12 mouse cellular contexts compared by ENCODE assay signal in genomic region chr10:81300352-81300907, GRCm38 (mm10). TPM values are rescaled to one million over a fixed set of nuclear protein-coding genes. Genes with fewer than 3 reads are reported as not detected.
DNase-seq lines count a peak whose midpoint lies in the region; ATAC-seq and TF ChIP-seq lines count a peak whose summit lies in the region.
"Had no signal": no experiment of that assay in that cellular context is flagged by ENCODE, and none has a peak within 500 bp of the region (broad histone marks: within the 10 kb centered on the region; RNA-seq: fewer than 3 reads in every experiment).

No protein-coding gene starts in this region.

- intact Hi-C loops in gastrocnemius, postnatal 36 days (cut with DNase I), result no loop called here

- H3K4me2 ChIP-seq in heart, embryonic 16.5 days (ENCODE audit: low read depth, low read length), result no peak overlapping the region
- H3K4me2 ChIP-seq in CH12.LX (ENCODE audit: insufficient read depth, low read depth, poor library complexity, severe bottlenecking), result no peak overlapping the region; the same call in 1 of the 2 replicates
- no peak overlapping the region for H3K4me2 ChIP-seq in intestine, embryonic 15.5 days (replicated peaks)
- H3K4me2 ChIP-seq in liver, embryonic 11.5 days, result peak overlapping the region; percentile 39
- H3K4me2 ChIP-seq: neural tube, embryonic 12.5 days had no signal

- in situ Hi-C loops in CH12.LX (cut with MboI; ENCODE audit: low pct_ligation_motif_present, low pct_unique_long_range_greater_than_20kb, low sequenced_read_pairs), result no loop called here

- TF ChIP-seq RAD21 in CH12.LX (IDR thresholded peaks at IDR 0.05; ENCODE audit: low read depth, low read length), result no peak

- no peak for DNase-seq in heart, adult 9 months (ENCODE audit: low spot score in 2 of 2)
- DNase-seq in CH12.LX (ENCODE audit: extremely low read depth), result no peak
- DNase-seq in liver, embryonic 11.5 days (ENCODE audit: low spot score), result no peak
- no peak for DNase-seq in right cerebral cortex, adult 2 months (ENCODE audit: low spot score in 2 of 2)
- no peak for DNase-seq in gastrocnemius, postnatal 36 days
- no peak for DNase-seq in adrenal gland, adult 18-20 months (ENCODE audit: low spot score in 2 of 2)
- DNase-seq: right cerebral cortex, postnatal 14 days had no signal

- TF ChIP-seq CTCF in CH12.LX (conservative IDR thresholded peaks at IDR 0.05 in 1 of 2, IDR thresholded peaks at IDR 0.05 in 1 of 2; ENCODE audit: low read depth in 2 of 2, low read length in 2 of 2), result no peak

- peaks cover 59% of the 10 kb centered on the region for H3K79me2 ChIP-seq in CH12.LX (replicated peaks; ENCODE audit: control insufficient read depth, extremely low read depth, insufficient read depth, poor library complexity, severe bottlenecking)

- 73% methylated on average over 9 of the region's 9 CpGs for WGBS in heart, embryonic 16.5 days
- WGBS in intestine, embryonic 15.5 days, result 73% methylated on average over 9 of the region's 9 CpGs
- 76% methylated on average over 9 of the region's 9 CpGs for WGBS in liver, embryonic 11.5 days

- TF ChIP-seq POLR2A in CH12.LX (IDR thresholded peaks at IDR 0.05; ENCODE audit: low read depth, low read length), result no peak

- H3K9me3 ChIP-seq in heart, embryonic 16.5 days (replicated peaks; ENCODE audit: control insufficient read depth, low read length), result no peaks in the 10 kb centered on the region
- H3K9me3 ChIP-seq in CH12.LX (replicated peaks; ENCODE audit: low read length), result no peaks in the 10 kb centered on the region
- no peaks in the 10 kb centered on the region for H3K9me3 ChIP-seq in intestine, embryonic 15.5 days
- H3K9me3 ChIP-seq in liver, embryonic 11.5 days (ENCODE audit: control insufficient read depth, low read length), result no peaks in the 10 kb centered on the region
- H3K9me3 ChIP-seq: neural tube, embryonic 12.5 days had no signal

- 0 out of 2 replicates have a peak overlapping the region, but pooled peaks have one; percentile 26 for H3K9ac ChIP-seq in heart, embryonic 16.5 days (ENCODE audit: low read length)
- no peak overlapping the region for H3K9ac ChIP-seq in CH12.LX (ENCODE audit: insufficient read depth, low read depth)
- H3K9ac ChIP-seq in intestine, embryonic 15.5 days, result 0 out of 2 replicates have a peak overlapping the region, but pooled peaks have one; percentile 8
- H3K9ac ChIP-seq in liver, embryonic 11.5 days (ENCODE audit: low read depth, low read length), result no peak overlapping the region
- H3K9ac ChIP-seq: neural tube, embryonic 12.5 days had no signal

- dilution Hi-C loops in CH12.LX (cut with MboI; ENCODE audit: extremely low pct_ligation_motif_present, extremely low pct_unique_long_range_greater_than_20kb, low sequenced_read_pairs), result no loop called here

- TF ChIP-seq EP300 in CH12.LX (IDR thresholded peaks at IDR 0.05; ENCODE audit: low read length), result no peak

- H3K36me3 ChIP-seq in heart, embryonic 16.5 days (ENCODE audit: control insufficient read depth, insufficient read depth), result no peaks in the 10 kb centered on the region
- H3K36me3 ChIP-seq in CH12.LX (replicated peaks in 1 of 2; ENCODE audit: control insufficient read depth in 1 of 2, insufficient read depth in 1 of 2, low read length in 1 of 2), result peaks cover 3 to 27% of the 10 kb centered on the region in 2 experiments
- H3K36me3 ChIP-seq in intestine, embryonic 15.5 days, result no peaks in the 10 kb centered on the region; the same call in 1 of the 2 replicates
- peaks cover 5% of the 10 kb centered on the region; the same call in 1 of the 2 replicates for H3K36me3 ChIP-seq in liver, embryonic 11.5 days (ENCODE audit: control insufficient read depth, insufficient read depth, low read length)

- peaks cover 69% of the 10 kb centered on the region for H3K4me1 ChIP-seq in heart, embryonic 16.5 days (ENCODE audit: control insufficient read depth, insufficient read depth, low read length)
- H3K4me1 ChIP-seq in CH12.LX (ENCODE audit: control insufficient read depth in 1 of 2, insufficient read depth in 2 of 2), result peaks cover 75 to 97% of the 10 kb centered on the region in 2 experiments
- H3K4me1 ChIP-seq in intestine, embryonic 15.5 days (replicated peaks), result peaks cover 65% of the 10 kb centered on the region
- peaks cover 84% of the 10 kb centered on the region for H3K4me1 ChIP-seq in liver, embryonic 11.5 days (replicated peaks; ENCODE audit: control insufficient read depth, insufficient read depth, low read length)

- ATAC-seq in heart, embryonic 16.5 days (replicated peaks; ENCODE audit: extremely low read depth, insufficient read depth, low FRiP score), result no peak
- ATAC-seq in intestine, embryonic 15.5 days, result no peak
- ATAC-seq in liver, embryonic 11.5 days (replicated peaks; ENCODE audit: low FRiP score), result no peak
- ATAC-seq: CD4-positive, CD25-positive, alpha-beta regulatory T cell, adult 4 months; forebrain, embryonic 16.5 days had no signal

- no peak overlapping the region for H3K27ac ChIP-seq in heart, embryonic 16.5 days (ENCODE audit: low read length)
- H3K27ac ChIP-seq in CH12.LX (ENCODE audit: insufficient read depth, low read depth), result peak overlapping the region; percentile 87
- 0 out of 2 replicates have a peak overlapping the region, but pooled peaks have one; percentile 11 for H3K27ac ChIP-seq in intestine, embryonic 15.5 days
- H3K27ac ChIP-seq in liver, embryonic 11.5 days (ENCODE audit: low read depth, low read length), result peak overlapping the region; percentile 80
- H3K27ac ChIP-seq: neural tube, embryonic 12.5 days had no signal

- H3K4me3 ChIP-seq in heart, embryonic 16.5 days (ENCODE audit: low read length), result no peak overlapping the region
- peak overlapping the region in 1 of 3 experiments; percentile 8 for H3K4me3 ChIP-seq in CH12.LX (replicated peaks in 1 of 3; ENCODE audit: low read depth in 2 of 3, low read length in 2 of 3, poor library complexity in 1 of 3)
- no peak overlapping the region for H3K4me3 ChIP-seq in intestine, embryonic 15.5 days (replicated peaks)
- no peak overlapping the region for H3K4me3 ChIP-seq in liver, embryonic 11.5 days (ENCODE audit: low read depth, low read length)
- H3K4me3 ChIP-seq: neural tube, embryonic 12.5 days had no signal

- H3K27me3 ChIP-seq in heart, embryonic 16.5 days (ENCODE audit: control insufficient read depth, insufficient read depth, low read length), result no peaks in the 10 kb centered on the region
- H3K27me3 ChIP-seq in CH12.LX (replicated peaks), result no peaks in the 10 kb centered on the region
- no peaks in the 10 kb centered on the region for H3K27me3 ChIP-seq in intestine, embryonic 15.5 days (replicated peaks)
- H3K27me3 ChIP-seq in liver, embryonic 11.5 days (replicated peaks; ENCODE audit: control insufficient read depth, insufficient read depth, low read length), result no peaks in the 10 kb centered on the region
- H3K27me3 ChIP-seq: neural tube, embryonic 12.5 days had no signal

RNA-seq across cellular contexts. Expression of gene Pip5k1c, which starts 7.7 kb away (rescaled TPM):
- 31.3 and 33.2 TPM in 2 replicates for polyA plus RNA-seq in heart, embryonic 16.5 days (2015; fragmentation: Nextera tagmentation; extraction: Ambion mirVana)
- total RNA-seq in CH12.LX (2012; rRNA removed) (12.6 and 17.9 TPM in 2 replicates), CH12.LX (2014; rRNA removed) (11.4 and 11.7 TPM in 2 replicates)
- polyA plus RNA-seq in CH12.LX (2012; ENCODE audit: insufficient read length, low read depth), result 46.7 and 51.4 TPM in 2 replicates
- polyA plus RNA-seq in intestine, embryonic 15.5 days (2015; fragmentation: Nextera tagmentation; extraction: Ambion mirVana), result 41.2 and 42.7 TPM in 2 replicates
- polyA plus RNA-seq in liver, embryonic 11.5 days (2014; fragmentation: Nextera tagmentation; extraction: Ambion mirVana), result 40.0 and 42.5 TPM in 2 replicates
- total RNA-seq in gastrocnemius, postnatal 36 days (2021), result 10 to 100 TPM; 21.4 to 23.2 TPM
- total RNA-seq in adrenal gland, adult 18-20 months (2021), result 10 to 100 TPM; 37.6 to 40.4 TPM

RNA-seq across cellular contexts. Expression of gene Tjp3, which starts 9.0 kb away (rescaled TPM):
- 4.7 and 5.3 TPM in 2 replicates for polyA plus RNA-seq in heart, embryonic 16.5 days (2015; fragmentation: Nextera tagmentation; extraction: Ambion mirVana)
- total RNA-seq in CH12.LX (2012; rRNA removed) (4.8 and 7.2 TPM in 2 replicates), CH12.LX (2014; rRNA removed) (0.42 TPM in 1 of 2 replicates, not detected in the other)
- 0.76 and 0.97 TPM in 2 replicates for polyA plus RNA-seq in CH12.LX (2012; ENCODE audit: insufficient read length, low read depth)
- polyA plus RNA-seq in intestine, embryonic 15.5 days (2015; fragmentation: Nextera tagmentation; extraction: Ambion mirVana), result 47.0 and 53.3 TPM in 2 replicates
- polyA plus RNA-seq in liver, embryonic 11.5 days (2014; fragmentation: Nextera tagmentation; extraction: Ambion mirVana), result 1.8 TPM in 2 replicates
- total RNA-seq in gastrocnemius, postnatal 36 days (2021), result not detected
- total RNA-seq in adrenal gland, adult 18-20 months (2021), result 1 to 10 TPM; 1.1 to 1.6 TPM

RNA-seq across cellular contexts. Expression of gene Cactin, which starts 20.5 kb away (rescaled TPM):
- 28.1 and 29.6 TPM in 2 replicates for polyA plus RNA-seq in heart, embryonic 16.5 days (2015; fragmentation: Nextera tagmentation; extraction: Ambion mirVana)
- total RNA-seq in CH12.LX (2012; rRNA removed) (34.6 and 39.7 TPM in 2 replicates), CH12.LX (2014; rRNA removed) (19.9 and 21.4 TPM in 2 replicates)
- 39.3 and 39.5 TPM in 2 replicates for polyA plus RNA-seq in CH12.LX (2012; ENCODE audit: insufficient read length, low read depth)
- 38.7 and 39.5 TPM in 2 replicates for polyA plus RNA-seq in intestine, embryonic 15.5 days (2015; fragmentation: Nextera tagmentation; extraction: Ambion mirVana)
- polyA plus RNA-seq in liver, embryonic 11.5 days (2014; fragmentation: Nextera tagmentation; extraction: Ambion mirVana), result 49.9 and 51.9 TPM in 2 replicates
- total RNA-seq in gastrocnemius, postnatal 36 days (2021), result 10 to 100 TPM in 1 of 2 experiments, 1 to 10 TPM in 1; 7.6 to 10.2 TPM
- total RNA-seq in adrenal gland, adult 18-20 months (2021), result 10 to 100 TPM; 34.3 to 40.9 TPM

RNA-seq across cellular contexts. Expression of gene Tbxa2r, which starts 28.1 kb away (rescaled TPM):
- polyA plus RNA-seq in heart, embryonic 16.5 days (2015; fragmentation: Nextera tagmentation; extraction: Ambion mirVana), result 15.2 and 16.3 TPM in 2 replicates
- total RNA-seq in CH12.LX (2012; rRNA removed) (0.13 and 0.21 TPM in 2 replicates), CH12.LX (2014; rRNA removed) (0.12 TPM in 1 of 2 replicates, not detected in the other)
- polyA plus RNA-seq in CH12.LX (2012; ENCODE audit: insufficient read length, low read depth), result 0.23 and 0.30 TPM in 2 replicates
- 21.3 and 21.7 TPM in 2 replicates for polyA plus RNA-seq in intestine, embryonic 15.5 days (2015; fragmentation: Nextera tagmentation; extraction: Ambion mirVana)
- 7.8 and 7.9 TPM in 2 replicates for polyA plus RNA-seq in liver, embryonic 11.5 days (2014; fragmentation: Nextera tagmentation; extraction: Ambion mirVana)
- under 1 TPM; 0.87 to 0.99 TPM for total RNA-seq in gastrocnemius, postnatal 36 days (2021)
- 10 to 100 TPM; 23.3 to 29.2 TPM for total RNA-seq in adrenal gland, adult 18-20 months (2021)

RNA-seq across cellular contexts. Expression of gene Apba3, which starts 33.7 kb away (rescaled TPM):
- polyA plus RNA-seq in heart, embryonic 16.5 days (2015; fragmentation: Nextera tagmentation; extraction: Ambion mirVana), result 62.7 and 63.0 TPM in 2 replicates
- total RNA-seq in CH12.LX (2012; rRNA removed), result 104 and 149 TPM in 2 replicates
- 40.2 and 43.4 TPM in 2 replicates for total RNA-seq in CH12.LX (2014; rRNA removed)
- polyA plus RNA-seq in CH12.LX (2012; ENCODE audit: insufficient read length, low read depth), result 43.2 and 47.4 TPM in 2 replicates
- polyA plus RNA-seq in intestine, embryonic 15.5 days (2015; fragmentation: Nextera tagmentation; extraction: Ambion mirVana), result 55.1 and 69.2 TPM in 2 replicates
- 47.5 and 55.0 TPM in 2 replicates for polyA plus RNA-seq in liver, embryonic 11.5 days (2014; fragmentation: Nextera tagmentation; extraction: Ambion mirVana)
- 100 to 1,000 TPM in 1 of 2 experiments, 10 to 100 TPM in 1; 98.5 to 102 TPM for total RNA-seq in gastrocnemius, postnatal 36 days (2021)
- 100 to 1,000 TPM; 104 to 123 TPM for total RNA-seq in adrenal gland, adult 18-20 months (2021)

Comparison
In these comparisons a context has a peak if more than half of its experiments do, and no peak if none do; other contexts are left out.
1. H3K9ac ChIP-seq: peak in heart, embryonic 16.5 days (single experiment) and intestine, embryonic 15.5 days (single experiment); none in CH12.LX (single experiment) and liver, embryonic 11.5 days (single experiment).